Mouse (Mus musculus) left cerebral cortex, postnatal 36 days (tissue): ENCODE data around the gene Bcl7c. TPM values are rescaled to one million over a fixed set of nuclear protein-coding genes. Genes with fewer than 3 reads are reported as not detected.
"Not testable (repeated sequence)": the region's sequence is repeated elsewhere in the genome, so short reads cannot be mapped to it uniquely, and the experiment has no call there.

Experiments used
- DNase-seq, 2 experiments: peaks; one replicate each; pipeline ENCODE4 v3.0.0; 2021 to 2022; ENCODE audit warnings: low spot score in 2 of 2, mixed read lengths in 1 of 2
- intact Hi-C: fragments of 180-260 bp; cut with DNase I; formaldehyde crosslinking; loops from one replicate; pipeline ENCODE4 v1.15.1; 2025
- total RNA-seq, 2 experiments: library from RNA; stranded (reverse); gene quantifications; 2 replicates each; pipeline ENCODE4 v1.2.3; 2021

The Bcl7c gene
- total RNA-seq, 2 experiments from 2014 or later, result 37.9 to 47.9 TPM

DNA sequence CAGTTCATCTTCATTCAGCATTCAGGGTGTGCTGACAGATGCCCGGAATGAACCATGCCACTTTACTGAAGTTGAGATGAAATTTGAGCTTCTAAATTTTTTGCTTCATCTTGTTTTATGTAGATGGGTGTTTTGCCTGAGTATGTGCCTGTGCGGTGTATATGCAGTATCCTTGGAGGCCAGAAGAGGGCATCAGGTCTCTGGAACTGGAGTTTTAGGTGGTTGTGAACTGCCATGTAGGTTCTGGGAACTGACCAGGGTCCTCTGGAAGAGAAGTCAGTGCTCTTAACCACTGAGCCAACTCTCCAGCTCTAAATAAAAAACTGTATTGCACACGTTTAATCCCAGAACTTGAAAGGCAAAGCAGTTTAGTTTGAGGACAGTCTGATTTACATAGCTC lies 47.9 kb downstream of the Bcl7c start:
- no peak for DNase-seq
- intact Hi-C loops, result no loop called here

DNA sequence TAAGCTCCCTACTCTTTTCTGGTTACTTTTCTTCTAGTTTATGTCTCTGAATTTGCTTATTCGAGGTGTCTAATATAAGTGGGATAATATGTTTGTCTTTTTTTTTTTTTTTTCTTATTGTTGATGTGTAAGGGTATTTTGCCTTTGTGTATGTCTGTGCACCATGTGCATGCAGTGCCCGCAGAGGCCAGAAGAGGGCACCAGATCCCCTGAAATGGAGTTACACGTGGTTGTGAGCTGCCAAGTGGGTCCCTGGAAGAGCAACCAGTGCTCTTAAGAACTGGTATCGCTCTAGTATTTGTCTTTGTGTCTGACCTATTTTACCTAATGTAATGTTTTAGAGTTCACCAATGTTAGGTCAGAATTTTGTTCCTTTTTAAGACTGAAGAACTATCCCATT lies 51.8 kb downstream of the Bcl7c start:
- no peak for DNase-seq
- intact Hi-C loops, result no loop called here

- intact Hi-C loops, result no loop called here
- no peak for DNase-seq
Measured at GRCm38 (mm10) chr7:127654318-127654717, 54.4 kb downstream of the Bcl7c start.

DNA sequence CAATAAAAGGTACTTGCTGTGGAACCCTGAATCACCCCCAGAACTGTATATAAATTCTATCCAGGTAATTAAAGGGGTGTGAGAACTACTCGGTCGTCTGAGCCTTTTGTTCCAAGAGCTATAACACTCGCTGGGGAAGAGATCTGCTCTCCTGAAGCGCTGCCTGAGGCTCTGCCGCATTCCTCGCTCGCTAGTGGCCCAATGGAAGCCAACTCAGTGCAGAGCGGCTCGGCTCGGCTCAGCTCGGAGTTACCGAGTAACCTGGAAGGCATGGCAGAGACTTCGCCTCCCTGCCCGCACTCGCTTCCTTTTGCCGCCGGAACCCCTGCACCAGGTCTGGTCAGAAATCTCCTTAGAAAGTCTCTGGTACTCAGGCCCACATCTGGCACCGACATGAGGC lies 56.7 kb downstream of the Bcl7c start:
- intact Hi-C loops, result no loop called here

GRCm38 (mm10) chr7:127651624-127652023 lies 57.1 kb downstream of the Bcl7c start:
- intact Hi-C loops, result no loop called here
- no peak for DNase-seq

More for the DNA sequence above, 56.7 kb downstream of the Bcl7c start:
- no peak for DNase-seq

GRCm38 (mm10) chr7:127649206-127649605 lies 59.5 kb downstream of the Bcl7c start:
- no peak for DNase-seq
- intact Hi-C loops, result no loop called here

- no peak for DNase-seq
Measured at GRCm38 (mm10) chr7:127648516-127649201, 60.1 kb downstream of the Bcl7c start.

DNA sequence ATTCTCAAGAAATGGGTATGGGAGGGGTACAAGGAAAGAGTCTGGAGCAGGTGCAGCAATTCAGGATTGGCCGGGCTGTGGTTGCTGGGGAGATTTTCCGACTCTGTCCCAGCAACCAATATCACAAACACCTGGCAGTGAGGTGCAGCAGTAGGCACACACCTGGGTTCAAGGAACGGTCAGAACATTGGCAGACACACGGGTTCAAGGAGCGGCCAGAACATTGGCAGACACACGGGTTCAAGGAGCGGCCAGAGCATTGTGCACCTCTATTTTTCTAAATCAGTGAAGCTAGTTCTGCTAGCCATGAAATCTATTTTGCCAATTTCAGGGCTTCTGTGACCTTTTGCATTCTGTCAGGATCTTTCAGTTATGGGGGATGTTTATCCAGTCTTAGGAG lies 61.2 kb downstream of the Bcl7c start:
- intact Hi-C loops, DNase-seq: not testable (repeated sequence)

More at GRCm38 (mm10) chr7:127648516-127649201, 60.1 kb downstream of the Bcl7c start:
- intact Hi-C loops, result no loop called here

GRCm38 (mm10) chr7:127646363-127646762 lies 62.4 kb downstream of the Bcl7c start:
- intact Hi-C loops, result no loop called here

GRCm38 (mm10) chr7:127642254-127642653 lies 66.5 kb downstream of the Bcl7c start:
- no peak for DNase-seq
- intact Hi-C loops, result no loop called here

More at GRCm38 (mm10) chr7:127646363-127646762, 62.4 kb downstream of the Bcl7c start:
- DNase-seq, result no peak

GRCm38 (mm10) chr7:127641260-127641659 lies 67.5 kb downstream of the Bcl7c start:
- intact Hi-C loops, result no loop called here
- DNase-seq, result peak in 1 of 2 experiments; percentile 19

GRCm38 (mm10) chr7:127636963-127637362 lies 71.8 kb downstream of the Bcl7c start:
- intact Hi-C loops, result loop anchor here (1.0 kb wide), 1 partner anchor 23 kb away; no protein-coding TSS in a partner anchor
- DNase-seq, result peak; percentile 77 to 82

DNA sequence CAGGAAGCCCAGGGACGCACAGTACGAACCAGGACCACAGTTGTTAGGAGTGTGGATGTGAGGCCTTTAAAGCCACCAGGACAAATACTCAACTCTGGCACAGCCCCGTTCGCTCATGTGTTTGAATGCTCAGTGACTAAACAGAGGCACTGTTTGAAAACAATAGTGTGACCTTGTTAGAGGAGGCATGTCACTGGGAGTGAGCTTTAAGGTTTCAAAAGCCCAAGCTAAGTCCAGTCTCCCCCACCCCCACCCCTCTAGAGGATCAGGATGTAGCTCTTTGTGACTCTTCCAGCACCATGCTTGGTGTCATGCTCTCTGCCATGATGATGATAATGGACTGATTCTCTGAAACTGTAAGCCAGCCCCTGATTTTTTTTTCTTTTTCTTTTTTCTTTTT lies 77.3 kb downstream of the Bcl7c start:
- intact Hi-C loops, result no loop called here
- no peak for DNase-seq

GRCm38 (mm10) chr7:127628646-127629045 lies 80.1 kb downstream of the Bcl7c start:
- no peak for DNase-seq
- intact Hi-C loops, result no loop called here

DNA sequence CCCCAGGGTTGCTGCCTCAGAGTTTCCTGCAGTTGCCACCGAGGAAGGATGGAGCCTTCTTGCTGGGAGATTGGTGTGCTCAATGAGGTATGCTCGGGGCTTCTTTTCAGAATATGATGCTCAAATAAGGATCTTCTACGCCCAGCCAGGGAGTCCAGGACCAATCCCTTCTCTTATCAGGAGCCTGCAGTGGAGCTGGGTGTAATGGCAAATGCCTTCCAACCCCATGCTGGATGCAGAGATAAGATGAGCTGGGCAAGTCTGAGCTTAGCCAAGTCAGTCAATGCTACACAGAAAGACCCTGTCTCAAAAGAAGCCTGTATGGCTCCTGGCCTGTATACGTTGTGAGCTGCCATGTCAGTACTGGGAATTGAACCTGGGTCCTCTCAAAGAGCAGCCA lies 82.3 kb downstream of the Bcl7c start:
- DNase-seq, result no peak
- intact Hi-C loops, result no loop called here

DNA sequence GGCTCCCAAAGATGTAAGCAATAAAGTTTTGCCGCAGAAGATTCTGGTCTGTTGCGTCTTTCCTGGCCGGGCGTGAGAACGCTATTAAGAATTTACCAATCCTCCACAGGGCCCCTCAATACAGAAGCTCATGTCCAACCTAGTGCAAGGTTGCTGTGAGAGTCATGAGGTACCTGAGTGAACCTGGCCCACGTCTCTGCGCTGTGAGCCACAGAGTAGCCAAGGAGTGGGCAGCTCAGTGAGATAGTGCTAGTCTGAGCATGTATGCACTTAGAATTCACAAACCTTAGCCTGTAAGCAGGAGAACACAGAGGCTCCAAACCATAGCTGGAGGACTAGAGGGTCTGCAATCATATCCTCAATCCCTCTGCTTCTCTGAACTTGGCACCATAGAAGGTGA lies 82.7 kb downstream of the Bcl7c start:
- intact Hi-C loops, result no loop called here
- no peak for DNase-seq

DNA sequence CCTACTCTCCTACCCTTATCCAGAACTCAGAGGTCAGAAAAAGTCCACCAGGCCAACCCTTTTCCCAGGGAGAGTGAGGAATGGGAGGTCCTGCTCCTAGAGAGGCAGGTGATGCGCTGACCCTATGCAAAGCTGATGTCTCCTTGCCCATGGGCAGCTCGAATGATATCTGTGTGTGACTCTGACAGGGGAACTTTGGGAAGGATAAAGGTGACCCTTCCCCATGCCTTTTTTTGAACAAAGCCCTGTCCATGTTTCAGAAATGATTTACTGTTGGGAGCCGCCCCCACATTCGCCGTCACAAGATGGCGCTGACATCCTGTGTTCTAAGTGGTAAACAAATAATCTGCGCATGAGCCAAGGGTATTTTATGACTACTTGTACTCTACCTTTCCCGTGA lies 90.3 kb downstream of the Bcl7c start:
- intact Hi-C loops, DNase-seq: not testable (repeated sequence)

- intact Hi-C loops, result no loop called here
- no peak for DNase-seq
Measured at GRCm38 (mm10) chr7:127617962-127618361, 90.8 kb downstream of the Bcl7c start.

GRCm38 (mm10) chr7:127616881-127617280 lies 91.9 kb downstream of the Bcl7c start:
- DNase-seq, result no peak
- intact Hi-C loops, result no loop called here

DNA sequence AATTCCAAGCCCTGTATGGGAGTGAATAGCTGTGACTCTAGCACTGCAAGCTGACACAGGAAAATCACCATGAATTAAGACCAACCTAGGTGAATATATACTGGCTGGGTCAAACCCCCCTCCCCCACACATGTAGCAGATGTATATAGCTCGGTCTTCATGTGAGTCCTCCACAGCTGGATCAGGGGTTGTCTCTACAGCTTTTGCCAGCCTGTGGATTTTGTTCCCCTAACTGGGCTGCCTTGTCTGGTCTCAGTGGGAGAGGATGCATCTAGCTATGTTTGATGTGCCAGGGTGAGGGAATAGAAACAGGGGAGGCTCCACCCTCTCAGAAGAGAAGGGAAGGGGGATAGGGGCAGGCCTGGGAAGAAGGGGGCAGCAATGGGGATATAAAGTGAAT lies 92.4 kb downstream of the Bcl7c start:
- no peak for DNase-seq
- intact Hi-C loops, result no loop called here
